ENCODE assay signal across 18 mouse cellular contexts in genomic region chr4:62302795-62303194, GRCm38 (mm10).
"Had no signal": no experiment of that assay in that cellular context is flagged by ENCODE, and none has a peak within 500 bp of the region (broad histone marks: within the 10 kb centered on the region; RNA-seq: fewer than 3 reads in every experiment).

No protein-coding gene starts in this region.

- H3K9ac ChIP-seq: liver, embryonic 14.5 days; lung, embryonic 14.5 days; neural tube, embryonic 13.5 days; neural tube, embryonic 15.5 days; stomach, embryonic 15.5 days had no signal

- H3K4me2 ChIP-seq: lung, embryonic 14.5 days; neural tube, embryonic 13.5 days; neural tube, embryonic 15.5 days; stomach, embryonic 15.5 days had no signal

- H3K9me3 ChIP-seq: midbrain, embryonic 10.5 days; neural tube, embryonic 13.5 days; neural tube, embryonic 15.5 days; stomach, embryonic 15.5 days had no signal

- H3K4me1 ChIP-seq: neural tube, embryonic 13.5 days; neural tube, embryonic 15.5 days; stomach, embryonic 15.5 days had no signal

- H3K4me3 ChIP-seq: midbrain, embryonic 10.5 days; myocyte; neural tube, embryonic 13.5 days; neural tube, embryonic 15.5 days; stomach, embryonic 15.5 days had no signal

- ATAC-seq: midbrain, embryonic 16.5 days had no signal

- DNase-seq: lung, adult 18-20 months; lung, embryonic 14.5 days; lung, postnatal 10 days; lung, postnatal 4 days; midbrain, embryonic 14.5 days; retina, postnatal 1 day; right cerebral cortex, adult 18-20 months; right cerebral cortex, postnatal 14 days; thymus, adult 18-20 months; thymus, postnatal 14 days; thymus, postnatal 36 days had no signal

- H3K27me3 ChIP-seq: neural tube, embryonic 13.5 days; neural tube, embryonic 15.5 days; stomach, embryonic 15.5 days had no signal

- H3K27ac ChIP-seq: liver, embryonic 14.5 days; midbrain, embryonic 10.5 days; neural tube, embryonic 13.5 days; neural tube, embryonic 15.5 days; stomach, embryonic 15.5 days had no signal
